Mouse (Mus musculus) kidney, postnatal 14 days (tissue): ENCODE results near the gene Cux1.
A peak's percentile ranks its signal among the peaks of the same experiment; 100 is the strongest.
"Not testable (repeated sequence)": the region's sequence is repeated elsewhere in the genome, so short reads cannot be mapped to it uniquely, and the experiment has no call there.

Source experiments
- DNase-seq: peaks from one replicate; pipeline ENCODE4 v3.0.0; 2022; ENCODE audit warnings: mixed read lengths

Gene Cux1

GRCm38 (mm10) chr5:136236611-136237010 is 330.7 kb downstream of the Cux1 start:
- no peak for DNase-seq

- no peak for DNase-seq
These were observed 336.8 kb downstream of the Cux1 start for GRCm38 (mm10) chr5:136230348-136231035.

- no peak for DNase-seq
These were observed 340.9 kb downstream of the Cux1 start for GRCm38 (mm10) chr5:136226246-136226876.

DNA sequence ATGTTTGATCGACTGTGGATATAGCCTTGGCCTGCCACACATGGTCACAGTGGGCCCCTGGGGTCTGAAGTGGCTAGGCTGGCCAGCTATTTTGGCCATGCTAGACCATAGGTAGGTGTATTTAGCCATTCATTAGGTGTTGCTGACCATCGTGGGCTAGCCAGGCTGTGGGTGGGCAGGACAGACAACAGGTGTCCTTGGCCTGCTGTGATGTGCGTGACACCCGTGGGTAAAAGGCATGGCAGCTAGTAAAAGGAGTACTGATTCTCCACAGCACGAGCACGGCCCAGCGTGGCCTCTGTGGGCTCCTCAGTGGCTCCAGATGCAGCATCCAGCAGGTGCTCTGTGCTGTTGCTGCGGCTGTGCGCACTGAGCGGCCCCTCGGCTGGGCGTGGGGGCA is 348.7 kb downstream of the Cux1 start:
- DNase-seq, result no peak

GRCm38 (mm10) chr5:136217932-136218381 is 349.3 kb downstream of the Cux1 start:
- no peak for DNase-seq

- DNase-seq, result no peak
These were observed 350.2 kb downstream of the Cux1 start for GRCm38 (mm10) chr5:136217004-136217665.

GRCm38 (mm10) chr5:136215958-136216357 is 351.3 kb downstream of the Cux1 start:
- peak; percentile 27 for DNase-seq

- DNase-seq, result no peak
These were observed 352.1 kb downstream of the Cux1 start for GRCm38 (mm10) chr5:136215211-136215610.

DNA sequence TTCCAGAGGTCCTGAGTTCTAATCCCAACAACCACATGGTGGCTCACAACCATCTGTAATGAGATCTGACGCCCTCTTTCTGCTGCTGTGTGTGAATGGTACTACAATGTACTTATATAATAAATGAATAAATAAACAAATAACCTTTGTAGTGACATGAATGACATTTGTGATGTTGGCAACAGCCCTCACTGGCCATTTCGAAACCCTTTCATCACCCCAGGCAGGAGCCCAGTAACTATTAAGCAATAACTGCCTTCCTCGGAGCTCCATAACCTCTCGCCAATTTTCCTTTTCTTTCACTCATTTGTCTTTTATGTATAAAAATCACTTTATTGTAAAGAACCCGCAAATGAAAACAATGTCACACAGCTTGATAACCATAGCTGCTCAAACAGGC is 353.6 kb downstream of the Cux1 start:
- DNase-seq, result no peak

GRCm38 (mm10) chr5:136212716-136213115 is 354.6 kb downstream of the Cux1 start:
- DNase-seq, result no peak

DNA sequence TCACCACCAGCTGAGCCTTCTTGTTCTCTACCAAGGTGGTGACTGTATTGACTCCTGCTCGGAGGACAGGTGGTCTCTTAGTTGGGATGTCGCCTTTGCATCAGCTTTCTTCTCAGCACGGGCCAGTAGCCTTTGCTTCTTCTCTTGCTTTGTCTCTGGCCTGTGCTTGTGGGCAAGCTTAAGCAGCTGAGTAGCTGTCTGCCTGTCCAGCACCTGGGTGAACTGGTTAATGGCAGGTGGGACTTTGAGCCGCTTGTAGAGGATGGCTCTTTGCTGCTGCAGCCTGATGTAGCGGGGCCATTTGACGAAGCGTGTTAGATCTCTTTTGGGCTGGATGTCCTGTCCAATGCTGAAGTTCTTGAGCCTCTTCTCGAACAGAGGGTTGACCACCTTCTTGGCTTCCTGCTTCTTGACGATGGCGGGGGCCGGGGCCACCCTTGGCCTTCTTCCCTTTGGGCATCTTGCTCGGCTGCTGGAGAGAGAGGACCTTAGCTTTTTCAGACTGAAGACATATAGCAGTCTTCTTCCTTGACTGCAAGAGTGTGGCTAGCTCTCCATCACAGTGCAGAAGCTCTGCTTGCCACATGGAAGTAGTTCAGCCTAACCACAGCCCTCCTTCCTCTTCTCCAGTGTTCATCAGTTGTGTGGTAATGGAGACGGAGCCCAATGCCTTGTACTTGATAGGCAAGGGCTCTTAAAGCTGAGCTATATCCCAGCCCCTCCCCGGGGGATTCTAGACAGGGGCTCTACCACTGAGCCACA is 355.8 kb downstream of the Cux1 start:
- DNase-seq, result not testable (repeated sequence)

- DNase-seq, result no peak
These were observed 356.7 kb downstream of the Cux1 start for GRCm38 (mm10) chr5:136210549-136210948.

DNA sequence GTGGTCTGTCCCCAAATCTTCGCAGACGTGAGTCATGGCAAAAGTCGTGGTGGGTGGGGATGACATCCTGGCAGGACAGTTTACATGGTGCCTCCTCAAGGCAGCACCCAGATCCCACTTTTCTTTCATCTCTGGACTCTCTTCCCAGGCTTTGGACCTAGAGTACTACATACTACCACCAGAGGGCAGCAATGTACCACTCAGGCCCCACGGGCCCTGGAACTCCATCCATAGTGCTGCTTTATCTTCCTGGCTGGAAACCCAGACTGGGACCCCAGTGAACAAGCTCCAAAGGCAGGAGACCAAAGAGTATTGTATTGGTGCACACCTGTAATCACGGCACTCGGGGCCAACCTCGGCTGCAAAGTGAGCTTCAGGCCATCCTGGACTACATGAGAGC is 365.5 kb downstream of the Cux1 start:
- DNase-seq, result peak; percentile 81

DNA sequence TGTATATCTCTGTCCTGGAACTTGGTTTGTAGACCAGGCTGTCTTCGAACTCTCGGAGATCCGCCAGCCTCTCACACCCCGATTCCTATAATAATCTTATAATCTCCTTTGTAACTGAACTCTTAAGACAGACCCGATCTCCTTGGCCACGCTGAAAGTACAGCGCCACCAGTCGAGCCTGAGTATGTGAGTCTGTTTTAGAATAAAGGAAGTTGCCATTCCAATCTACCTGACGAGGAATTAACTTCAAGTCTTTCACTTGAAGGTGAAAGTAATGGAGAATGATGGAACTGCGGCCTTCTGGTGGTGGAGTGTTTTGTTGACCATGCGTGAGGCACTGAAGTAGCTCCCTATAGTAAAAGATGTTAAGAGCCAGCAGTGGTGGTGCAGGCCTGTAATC is 367.8 kb downstream of the Cux1 start:
- peak; percentile 40 for DNase-seq

DNA sequence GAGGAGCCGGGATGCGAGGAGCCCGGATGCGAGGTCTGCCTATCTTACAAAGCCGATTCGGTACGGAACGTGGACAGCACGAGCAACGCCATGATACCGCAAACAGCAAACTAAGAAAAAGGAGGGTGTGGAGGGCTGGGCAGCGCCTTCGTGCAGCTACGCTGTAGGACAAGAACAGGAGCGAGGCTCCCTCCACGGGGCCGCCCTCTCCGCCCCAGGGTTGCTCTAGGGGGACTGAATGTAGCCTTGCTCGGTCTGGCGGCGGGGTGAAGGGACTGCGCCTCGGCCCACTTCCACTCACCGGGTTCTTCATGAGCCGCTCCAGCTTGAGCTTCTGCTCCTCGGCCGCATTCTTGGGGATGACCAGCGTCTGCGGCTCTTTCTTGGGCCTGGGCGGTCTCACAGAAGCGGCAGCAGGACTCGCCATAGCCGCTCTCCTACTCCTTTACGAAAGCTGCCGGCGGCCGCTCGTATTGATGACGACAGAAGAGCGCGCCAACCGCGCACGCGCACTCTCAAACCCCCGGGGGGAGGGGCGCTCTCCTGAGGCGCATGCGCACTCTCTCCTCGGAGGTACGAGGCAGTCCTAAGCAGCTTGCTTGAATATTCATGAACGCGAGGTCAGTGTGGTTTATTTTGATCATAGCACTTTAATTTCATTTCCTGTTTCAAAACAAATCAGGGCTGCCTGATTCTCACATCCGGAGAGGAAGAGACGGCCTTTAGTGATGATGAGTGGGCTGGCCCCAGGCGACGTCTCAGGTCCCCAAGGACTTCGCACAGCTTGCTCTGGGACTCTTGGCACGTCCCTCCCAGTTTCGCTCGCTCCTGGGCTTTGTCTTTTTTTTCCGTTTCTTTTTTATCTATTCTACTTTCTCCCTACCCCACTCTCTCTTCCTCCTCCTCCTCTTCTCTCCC is 368.6 kb downstream of the Cux1 start, which contains the start of gene Prkrip1:
TSS of gene Prkrip1 (minus strand) at position 490 of the 918 bp plus-strand sequence.
- peak; percentile 95 for DNase-seq
